Mouse (Mus musculus): ENCODE data around the gene Mab21l2. TPM values are rescaled to one million over a fixed set of nuclear protein-coding genes. Genes with fewer than 3 reads are reported as not detected.

The Mab21l2 gene
- polyA plus RNA-seq, 1 experiment from 2014 or later = 127 TPM

- Histone ChIP-seq H3K27me3 (replicated peaks) (no peaks in the 10 kb centered on the region), H3K4me1 (replicated peaks) (peaks cover 10% of the 10 kb centered on the region; the same call in 1 of the 2 replicates), H3K27ac (no peak overlapping the region), H3K4me2 (replicated peaks) (no peak overlapping the region), H3K9ac (no peak overlapping the region), H3K36me3 (no peaks in the 10 kb centered on the region), H3K9me3 (no peaks in the 10 kb centered on the region), H3K4me3 (replicated peaks) (no peak overlapping the region)
- ATAC-seq = no peak
- 76% methylated on average over 1 of the region's 1 CpGs for whole genome bisulfite sequencing
Measured at GRCm38 (mm10) chr3:86536751-86537150, 11.7 kb downstream of the Mab21l2 start.

- Histone ChIP-seq H3K4me1 (replicated peaks) (no peaks in the 10 kb centered on the region), H3K36me3 (no peaks in the 10 kb centered on the region), H3K4me3 (replicated peaks) (no peak overlapping the region), H3K9ac (no peak overlapping the region), H3K27me3 (replicated peaks) (no peaks in the 10 kb centered on the region), H3K4me2 (replicated peaks) (no peak overlapping the region), H3K9me3 (no peaks in the 10 kb centered on the region), H3K27ac (no peak overlapping the region)
- WGBS = 77% methylated on average over 16 of the region's 16 CpGs
- ATAC-seq = no peak
Measured at GRCm38 (mm10) chr3:86531531-86532269, 16.7 kb downstream of the Mab21l2 start.

GRCm38 (mm10) chr3:86522880-86523505 is 25.4 kb downstream of the Mab21l2 start:
- Histone ChIP-seq H3K9me3 (no peaks in the 10 kb centered on the region), H3K27me3 (replicated peaks) (no peaks in the 10 kb centered on the region), H3K36me3 (no peaks in the 10 kb centered on the region), H3K4me3 (replicated peaks) (no peak overlapping the region), H3K9ac (no peak overlapping the region), H3K4me2 (replicated peaks) (no peak overlapping the region), H3K4me1 (replicated peaks) (no peaks in the 10 kb centered on the region), H3K27ac (no peak overlapping the region)
- ATAC-seq = no peak
- 85% methylated on average over 3 of the region's 3 CpGs for WGBS

- no peak overlapping the region for H3K9ac ChIP-seq
- H3K27me3 ChIP-seq (replicated peaks) = no peaks in the 10 kb centered on the region
- no peaks in the 10 kb centered on the region for H3K36me3 ChIP-seq
- WGBS = 79% methylated on average over 2 of the region's 2 CpGs
- H3K4me1 ChIP-seq (replicated peaks) = no peaks in the 10 kb centered on the region
- no peak overlapping the region for H3K27ac ChIP-seq
- H3K4me3 ChIP-seq (replicated peaks) = no peak overlapping the region
- H3K9me3 ChIP-seq = no peaks in the 10 kb centered on the region
- no peak overlapping the region for H3K4me2 ChIP-seq (replicated peaks)
- no peak for ATAC-seq
Measured at GRCm38 (mm10) chr3:86518506-86519109, 29.8 kb downstream of the Mab21l2 start.

GRCm38 (mm10) chr3:86500586-86500985 is 47.8 kb downstream of the Mab21l2 start:
- no peaks in the 10 kb centered on the region for H3K4me1 ChIP-seq (replicated peaks)

More at GRCm38 (mm10) chr3:86500586-86500985, 47.8 kb downstream of the Mab21l2 start:
- no peaks in the 10 kb centered on the region for H3K27me3 ChIP-seq (replicated peaks)
- H3K9ac ChIP-seq = no peak overlapping the region
- no peak overlapping the region for H3K4me2 ChIP-seq (replicated peaks)
- ATAC-seq = no peak
- H3K36me3 ChIP-seq = no peaks in the 10 kb centered on the region
- no peaks in the 10 kb centered on the region for H3K9me3 ChIP-seq
- no peak overlapping the region for H3K27ac ChIP-seq
- no peak overlapping the region for H3K4me3 ChIP-seq (replicated peaks)

Measured in intestine, embryonic 15.5 days (tissue).